ENCODE assay signal across 26 mouse cellular contexts in genomic region chr2:140912931-140913330, GRCm38 (mm10).
A peak's percentile ranks its signal among the peaks of the same experiment; 100 is the strongest.
DNase-seq lines count a peak whose midpoint lies in the region; ATAC-seq and TF ChIP-seq lines count a peak whose summit lies in the region.
"Had no signal": no experiment of that assay in that cellular context is flagged by ENCODE, and none has a peak within 500 bp of the region (broad histone marks: within the 10 kb centered on the region; RNA-seq: fewer than 3 reads in every experiment).

No protein-coding gene starts in this region.

- no peak overlapping the region for H3K4me2 ChIP-seq in forebrain, postnatal 0 days (ENCODE audit: low read depth)
- no peak overlapping the region for H3K4me2 ChIP-seq in limb, embryonic 14.5 days (replicated peaks; ENCODE audit: low read depth, low read length, severe bottlenecking)
- no peak overlapping the region for H3K4me2 ChIP-seq in embryonic facial prominence, embryonic 11.5 days (ENCODE audit: low read depth, low read length)
- H3K4me2 ChIP-seq: embryonic facial prominence, embryonic 12.5 days; heart, embryonic 13.5 days; hindbrain, embryonic 14.5 days had no signal

- H3K36me3 ChIP-seq in forebrain, embryonic 10.5 days (replicated peaks), result no peaks in the 10 kb centered on the region
- H3K36me3 ChIP-seq in forebrain, postnatal 0 days (ENCODE audit: insufficient read depth), result no peaks in the 10 kb centered on the region
- H3K36me3 ChIP-seq in limb, embryonic 14.5 days (ENCODE audit: control insufficient read depth, insufficient read depth, low read length), result no peaks in the 10 kb centered on the region
- no peaks in the 10 kb centered on the region for H3K36me3 ChIP-seq in limb, embryonic 10.5 days
- H3K36me3 ChIP-seq in embryonic facial prominence, embryonic 11.5 days (replicated peaks; ENCODE audit: control insufficient read depth, insufficient read depth, low read depth, low read length), result no peaks in the 10 kb centered on the region
- H3K36me3 ChIP-seq: embryonic facial prominence, embryonic 12.5 days; heart, embryonic 10.5 days; heart, embryonic 13.5 days had no signal

- ATAC-seq in forebrain, postnatal 0 days, result no peak
- ATAC-seq in limb, embryonic 14.5 days (ENCODE audit: low FRiP score, low read depth), result no peak
- no peak for ATAC-seq in embryonic facial prominence, embryonic 11.5 days (replicated peaks; ENCODE audit: insufficient number of reproducible peaks, low FRiP score, low TSS enrichment, low read depth)
- ATAC-seq: activated CD4-positive, CD25-positive, alpha-beta regulatory T cell, adult 4 months; hindbrain, postnatal 0 days; inflammation-experienced regulatory T-cells, adult 6 months; intestine, embryonic 16.5 days had no signal

- H3K4me3 ChIP-seq in forebrain, embryonic 10.5 days, result no peak overlapping the region
- no peak overlapping the region for H3K4me3 ChIP-seq in forebrain, postnatal 0 days (ENCODE audit: low read depth, low read length)
- no peak overlapping the region for H3K4me3 ChIP-seq in limb, embryonic 14.5 days (replicated peaks; ENCODE audit: low read length)
- H3K4me3 ChIP-seq in limb, embryonic 10.5 days, result no peak overlapping the region
- H3K4me3 ChIP-seq in embryonic facial prominence, embryonic 11.5 days (ENCODE audit: low read depth, low read length), result no peak overlapping the region
- H3K4me3 ChIP-seq: embryonic facial prominence, embryonic 12.5 days; erythroblast, embryonic 14.5 days; heart, adult 2 months; heart, embryonic 10.5 days; heart, embryonic 13.5 days had no signal

- peaks cover 36% of the 10 kb centered on the region for H3K4me1 ChIP-seq in forebrain, embryonic 10.5 days
- peaks cover 6% of the 10 kb centered on the region; the same call in 1 of the 2 replicates for H3K4me1 ChIP-seq in forebrain, postnatal 0 days (ENCODE audit: insufficient read depth)
- H3K4me1 ChIP-seq in limb, embryonic 14.5 days (ENCODE audit: control insufficient read depth, insufficient read depth, low read length), result no peaks in the 10 kb centered on the region
- peaks cover 11% of the 10 kb centered on the region for H3K4me1 ChIP-seq in limb, embryonic 10.5 days
- H3K4me1 ChIP-seq in embryonic facial prominence, embryonic 11.5 days (ENCODE audit: control insufficient read depth, insufficient read depth, low read length), result no peaks in the 10 kb centered on the region
- H3K4me1 ChIP-seq: heart, embryonic 10.5 days; heart, embryonic 13.5 days had no signal

- no peak overlapping the region for H3K9ac ChIP-seq in forebrain, postnatal 0 days
- no peak overlapping the region for H3K9ac ChIP-seq in limb, embryonic 14.5 days (ENCODE audit: low read depth, low read length, severe bottlenecking)
- no peak overlapping the region for H3K9ac ChIP-seq in embryonic facial prominence, embryonic 11.5 days (replicated peaks; ENCODE audit: low read length)
- H3K9ac ChIP-seq: embryonic facial prominence, embryonic 12.5 days; heart, embryonic 13.5 days; hindbrain, embryonic 14.5 days had no signal

- no peak for DNase-seq in forebrain, embryonic 10.5 days (ENCODE audit: extremely low spot score, low spot score)
- no peak for DNase-seq in forebrain, postnatal 0 days
- peak; percentile 11 for DNase-seq in limb, embryonic 14.5 days (ENCODE audit: low spot score)
- no peak for DNase-seq in limb, embryonic 10.5 days (ENCODE audit: low spot score)
- DNase-seq in embryonic facial prominence, embryonic 11.5 days (ENCODE audit: low spot score), result peak; percentile 71
- DNase-seq in cerebellum, postnatal 14 days, result no peak
- DNase-seq: adrenal gland, adult 8-10 months; adrenal gland, postnatal 25 days; cerebellum, adult 11 months; cerebellum, adult 2 months; cerebellum, adult 9-11 months; cerebellum, postnatal 36 days; gastrocnemius, postnatal 25 days; heart, adult 2 months; heart, postnatal 14 days; heart, postnatal 4 days; kidney, adult 18-20 months had no signal

- H3K27ac ChIP-seq in forebrain, embryonic 10.5 days, result 0 out of 2 replicates have a peak overlapping the region, but pooled peaks have one; percentile 48
- H3K27ac ChIP-seq in forebrain, postnatal 0 days (ENCODE audit: low read depth, low read length), result no peak overlapping the region
- H3K27ac ChIP-seq in limb, embryonic 14.5 days (replicated peaks; ENCODE audit: low read depth, low read length), result no peak overlapping the region
- no peak overlapping the region for H3K27ac ChIP-seq in limb, embryonic 10.5 days
- no peak overlapping the region for H3K27ac ChIP-seq in embryonic facial prominence, embryonic 11.5 days (replicated peaks; ENCODE audit: low read depth, low read length)
- H3K27ac ChIP-seq: embryonic facial prominence, embryonic 12.5 days; heart, adult 2 months; heart, embryonic 10.5 days; heart, embryonic 13.5 days; hindbrain, embryonic 14.5 days; hindbrain, postnatal 0 days had no signal

- no peak for TF ChIP-seq POLR2A in limb, embryonic 14.5 days (IDR thresholded peaks at IDR 0.05; ENCODE audit: borderline replicate concordance, extremely low read depth, insufficient read depth, insufficient read length)

- 51% methylated on average over 2 of the region's 2 CpGs for WGBS in forebrain, embryonic 10.5 days
- WGBS in forebrain, postnatal 0 days, result 42% methylated on average over 2 of the region's 2 CpGs
- 12% methylated on average over 2 of the region's 2 CpGs for WGBS in limb, embryonic 14.5 days
- 58% methylated on average over 2 of the region's 2 CpGs for WGBS in limb, embryonic 10.5 days
- 25% methylated on average over 2 of the region's 2 CpGs for WGBS in embryonic facial prominence, embryonic 11.5 days

- TF ChIP-seq CTCF in forebrain, postnatal 0 days (IDR thresholded peaks at IDR 0.05; ENCODE audit: low read depth), result no peak

- H3K27me3 ChIP-seq in forebrain, embryonic 10.5 days (ENCODE audit: poor library complexity, severe bottlenecking), result peaks cover 2% of the 10 kb centered on the region; the same call in 1 of the 2 replicates
- H3K27me3 ChIP-seq in forebrain, postnatal 0 days (ENCODE audit: insufficient read depth, low read length), result no peaks in the 10 kb centered on the region
- no peaks in the 10 kb centered on the region for H3K27me3 ChIP-seq in limb, embryonic 14.5 days (ENCODE audit: control insufficient read depth, insufficient read depth, low read length)
- no peaks in the 10 kb centered on the region for H3K27me3 ChIP-seq in limb, embryonic 10.5 days (ENCODE audit: low read depth, poor library complexity, severe bottlenecking)
- no peaks in the 10 kb centered on the region for H3K27me3 ChIP-seq in embryonic facial prominence, embryonic 11.5 days (ENCODE audit: control insufficient read depth, insufficient read depth, low read length)
- H3K27me3 ChIP-seq: embryonic facial prominence, embryonic 12.5 days; heart, embryonic 13.5 days had no signal

- H3K9me3 ChIP-seq in forebrain, embryonic 10.5 days, result no peaks in the 10 kb centered on the region
- H3K9me3 ChIP-seq in forebrain, postnatal 0 days (ENCODE audit: low read length), result no peaks in the 10 kb centered on the region
- no peaks in the 10 kb centered on the region for H3K9me3 ChIP-seq in limb, embryonic 14.5 days (ENCODE audit: control insufficient read depth, low read length)
- no peaks in the 10 kb centered on the region for H3K9me3 ChIP-seq in limb, embryonic 10.5 days (replicated peaks)
- no peaks in the 10 kb centered on the region for H3K9me3 ChIP-seq in embryonic facial prominence, embryonic 11.5 days (replicated peaks; ENCODE audit: control insufficient read depth, low read length)
- H3K9me3 ChIP-seq: embryonic facial prominence, embryonic 12.5 days; heart, embryonic 10.5 days; heart, embryonic 13.5 days had no signal

Comparison
In these comparisons a context has a peak if more than half of its experiments do, and no peak if none do; other contexts are left out.
1. DNase-seq: peak in limb, embryonic 14.5 days (single experiment) and embryonic facial prominence, embryonic 11.5 days (single experiment); none in forebrain, embryonic 10.5 days (single experiment), forebrain, postnatal 0 days (single experiment), limb, embryonic 10.5 days (single experiment) and cerebellum, postnatal 14 days (0 of 2).